Mouse (Mus musculus): ENCODE data around the gene Ndufs4.
"Not testable (repeated sequence)": the region's sequence is repeated elsewhere in the genome, so short reads cannot be mapped to it uniquely, and the experiment has no call there.

Ndufs4 gene

GRCm38 (mm10) chr13:114344220-114344973, 43.7 kb downstream of the Ndufs4 start:
- DNase-seq (ENCODE audit: extremely low spot score, low read depth, low spot score): no peak

- no peak for DNase-seq (ENCODE audit: extremely low spot score, low read depth, low spot score)
These were observed 45.1 kb downstream of the Ndufs4 start for GRCm38 (mm10) chr13:114343001-114343400.

GRCm38 (mm10) chr13:114319835-114320389, 68.1 kb downstream of the Ndufs4 start:
- no peak for DNase-seq (ENCODE audit: extremely low spot score, low read depth, low spot score)

GRCm38 (mm10) chr13:114319136-114319535, 68.9 kb downstream of the Ndufs4 start:
- no peak for DNase-seq (ENCODE audit: extremely low spot score, low read depth, low spot score)

GRCm38 (mm10) chr13:114315374-114315773, 72.7 kb downstream of the Ndufs4 start:
- no peak for DNase-seq (ENCODE audit: extremely low spot score, low read depth, low spot score)

- no peak for DNase-seq (ENCODE audit: extremely low spot score, low read depth, low spot score)
These were observed 73.1 kb downstream of the Ndufs4 start for GRCm38 (mm10) chr13:114314953-114315352.

- no peak for DNase-seq (ENCODE audit: extremely low spot score, low read depth, low spot score)
These were observed 77.5 kb downstream of the Ndufs4 start for GRCm38 (mm10) chr13:114310591-114310990.

GRCm38 (mm10) chr13:114304684-114305083, 83.4 kb downstream of the Ndufs4 start:
- DNase-seq (ENCODE audit: extremely low spot score, low read depth, low spot score): no peak

- no peak for DNase-seq (ENCODE audit: extremely low spot score, low read depth, low spot score)
These were observed 84.4 kb downstream of the Ndufs4 start for GRCm38 (mm10) chr13:114303466-114304175.

GRCm38 (mm10) chr13:114297761-114298160, 90.3 kb downstream of the Ndufs4 start:
- DNase-seq (ENCODE audit: extremely low spot score, low read depth, low spot score): no peak

- no peak for DNase-seq (ENCODE audit: extremely low spot score, low read depth, low spot score)
These were observed 91.5 kb downstream of the Ndufs4 start for GRCm38 (mm10) chr13:114296556-114296955.

GRCm38 (mm10) chr13:114289411-114289810, 98.6 kb downstream of the Ndufs4 start:
- DNase-seq (ENCODE audit: extremely low spot score, low read depth, low spot score): no peak

- DNase-seq (ENCODE audit: extremely low spot score, low read depth, low spot score): no peak
These were observed 99.5 kb downstream of the Ndufs4 start for GRCm38 (mm10) chr13:114288511-114288910.

GRCm38 (mm10) chr13:114278690-114279089, 109.4 kb downstream of the Ndufs4 start:
- not testable (repeated sequence) for DNase-seq (ENCODE audit: extremely low spot score, low read depth, low spot score)

- no peak for DNase-seq (ENCODE audit: extremely low spot score, low read depth, low spot score)
These were observed 110.8 kb downstream of the Ndufs4 start for GRCm38 (mm10) chr13:114277277-114277676.

- DNase-seq (ENCODE audit: extremely low spot score, low read depth, low spot score): no peak
These were observed 116.5 kb downstream of the Ndufs4 start for GRCm38 (mm10) chr13:114271410-114272105.

GRCm38 (mm10) chr13:114267741-114268140, 120.3 kb downstream of the Ndufs4 start:
- no peak for DNase-seq (ENCODE audit: extremely low spot score, low read depth, low spot score)

- DNase-seq (ENCODE audit: extremely low spot score, low read depth, low spot score): no peak
These were observed 127.4 kb downstream of the Ndufs4 start for GRCm38 (mm10) chr13:114260486-114261205.

- DNase-seq (ENCODE audit: extremely low spot score, low read depth, low spot score): no peak
These were observed 133.4 kb downstream of the Ndufs4 start for GRCm38 (mm10) chr13:114254697-114255096.

All from hindlimb bud, embryonic 11.5 days (tissue).